Mouse (Mus musculus): ENCODE data around the gene Ccdc78.
"Not testable (repeated sequence)": the region's sequence is repeated elsewhere in the genome, so short reads cannot be mapped to it uniquely, and the experiment has no call there.

Gene Ccdc78

DNA sequence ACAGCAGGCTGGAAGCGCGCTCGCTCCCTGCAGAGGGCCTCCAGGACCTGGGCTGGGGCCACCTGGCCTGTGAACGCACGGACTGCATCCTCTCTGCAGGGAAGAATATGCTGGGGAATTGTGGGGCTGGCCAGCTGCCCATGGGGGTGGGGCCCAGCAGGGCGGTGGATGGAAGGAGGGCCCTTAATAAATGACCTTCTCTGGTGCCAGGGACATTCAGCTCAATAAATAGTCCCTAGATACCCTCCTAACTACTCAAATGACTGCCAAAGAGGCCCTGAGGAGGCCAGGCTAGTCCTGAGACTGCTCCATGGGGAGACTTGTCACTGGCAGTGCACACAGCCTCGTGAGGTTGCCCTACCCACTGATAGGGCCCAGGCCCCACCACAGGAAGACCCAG lies 3.3 kb upstream of the Ccdc78 start:
- DNase-seq (ENCODE audit: low spot score in 2 of 2), result peak in 1 of 2 experiments; percentile 39

DNA sequence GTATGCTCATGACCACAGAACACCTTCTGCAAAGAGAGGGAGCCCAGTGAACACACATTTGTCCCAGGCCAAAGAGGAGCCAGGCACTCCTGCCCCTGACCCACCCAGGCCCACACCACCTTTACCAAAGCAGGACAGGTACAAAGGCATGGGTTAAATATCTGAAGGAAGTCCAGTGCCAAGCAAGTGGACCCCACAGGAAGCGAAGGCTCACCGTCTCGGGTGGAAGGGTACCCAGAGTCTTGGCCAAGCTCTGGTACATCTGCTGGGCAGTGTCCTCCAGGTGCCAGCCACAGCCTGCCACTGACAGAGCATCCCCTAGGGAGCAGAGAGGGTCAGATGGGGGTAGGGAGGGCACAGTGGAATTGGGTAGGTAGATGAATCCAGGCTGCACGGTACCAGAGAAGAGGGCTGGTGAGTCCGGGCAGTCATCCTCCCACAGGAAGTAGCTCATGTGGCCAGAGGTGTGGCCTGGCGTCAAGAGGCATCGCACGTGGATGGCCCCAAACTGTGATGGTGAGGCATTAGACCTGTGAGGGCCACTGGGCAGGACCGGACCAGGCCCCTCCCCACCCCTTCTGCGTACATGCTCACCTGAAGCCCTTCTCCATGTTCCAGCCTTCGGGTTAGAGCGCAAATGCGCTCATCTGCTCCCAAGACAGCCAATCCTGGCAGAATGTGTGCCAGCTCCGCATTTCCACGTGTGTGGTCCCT lies 2.4 kb upstream of the Ccdc78 start:
- peak in 1 of 2 experiments; percentile 52 for DNase-seq (ENCODE audit: low spot score in 2 of 2)

DNA sequence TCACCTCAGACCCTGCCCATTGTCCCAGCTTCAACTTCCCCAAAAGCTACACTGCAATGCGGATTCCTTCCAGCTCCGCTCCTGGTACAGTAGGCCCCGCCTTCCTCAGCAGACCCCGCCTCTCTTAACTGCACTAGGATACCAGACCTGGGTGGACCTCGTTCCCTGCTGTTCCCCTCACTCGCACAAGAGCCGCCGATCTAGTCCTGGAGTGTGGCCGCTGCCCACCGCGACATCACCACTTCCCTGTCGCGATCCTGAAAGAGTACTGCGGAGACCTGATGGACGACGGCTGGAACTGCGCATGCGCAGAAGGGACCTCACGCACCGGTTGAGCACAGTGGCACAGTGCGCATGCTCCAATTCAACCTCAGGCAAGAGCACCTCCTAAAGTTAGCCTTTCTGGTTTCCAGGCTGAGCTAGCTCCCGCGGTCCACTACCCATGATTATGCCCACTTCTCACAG lies 1.1 kb upstream of the Ccdc78 start, which contains the start of gene Haghl:
TSS of gene Haghl (minus strand) at position 393 of the 465 bp plus-strand sequence.
- peak; percentile 97 to 98 for DNase-seq (ENCODE audit: low spot score in 2 of 2)

DNA sequence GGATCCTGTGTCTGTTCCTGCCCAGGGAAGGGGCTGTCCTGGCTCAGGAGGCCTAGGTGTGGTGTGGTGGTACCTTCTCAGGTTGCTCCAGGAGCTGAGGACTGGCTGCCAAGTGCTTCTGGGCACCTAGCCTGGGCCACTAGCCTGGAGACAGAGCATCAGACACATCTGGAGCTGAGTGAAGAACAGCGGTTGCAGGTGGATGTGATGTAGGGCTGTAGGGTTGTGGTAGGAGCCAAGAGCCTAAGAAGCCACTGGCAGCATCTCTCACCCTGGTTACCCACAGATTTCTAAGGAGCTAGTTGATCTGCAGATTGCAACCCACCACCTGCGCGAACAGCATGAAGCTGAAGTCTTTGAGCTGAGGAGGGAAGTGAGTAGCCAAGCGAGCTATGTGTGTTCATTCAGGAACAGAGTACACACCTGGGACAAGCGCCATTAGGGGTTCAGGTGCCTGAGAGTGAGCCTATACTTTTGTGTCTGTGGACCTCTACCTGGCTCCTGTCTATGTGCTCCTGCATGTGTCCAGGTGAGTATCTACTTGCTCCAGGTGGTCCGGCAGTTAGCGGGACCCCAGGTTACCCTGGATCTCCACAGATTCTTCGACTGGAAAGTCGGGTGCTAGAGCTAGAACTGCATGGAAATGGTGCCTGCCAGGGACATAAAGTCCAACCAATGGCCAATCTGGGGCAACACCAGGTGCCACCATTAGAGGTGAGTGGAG lies 563 bp downstream of the Ccdc78 start:
- DNase-seq (ENCODE audit: low spot score in 2 of 2), result no peak

DNA sequence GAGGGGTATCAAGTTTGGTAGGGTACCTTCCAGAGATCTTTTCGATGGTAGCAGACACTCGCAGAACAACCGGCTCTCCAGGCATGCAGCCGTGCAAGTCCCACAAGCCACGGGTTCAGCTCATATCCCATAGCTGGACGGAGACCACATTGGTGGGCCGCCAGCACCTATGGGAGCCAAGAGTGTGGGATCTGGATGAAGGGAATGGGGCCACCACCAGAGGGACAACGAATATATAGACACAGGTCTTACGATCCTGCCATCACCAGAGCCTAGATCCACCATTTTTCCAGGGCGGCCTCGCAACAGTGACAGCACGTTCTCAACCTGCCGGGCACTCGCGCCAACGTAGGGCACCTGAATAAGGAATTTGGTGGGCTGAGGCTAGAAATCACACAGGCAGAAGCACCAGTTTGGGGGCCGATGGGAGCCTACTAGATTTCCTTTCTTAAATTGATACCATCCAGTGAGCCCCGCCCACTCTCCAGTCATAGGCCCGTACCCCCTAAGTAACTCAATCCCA lies 5.0 kb downstream of the Ccdc78 start:
- DNase-seq (ENCODE audit: low spot score in 2 of 2), result peak in 1 of 2 experiments; percentile 48

DNA sequence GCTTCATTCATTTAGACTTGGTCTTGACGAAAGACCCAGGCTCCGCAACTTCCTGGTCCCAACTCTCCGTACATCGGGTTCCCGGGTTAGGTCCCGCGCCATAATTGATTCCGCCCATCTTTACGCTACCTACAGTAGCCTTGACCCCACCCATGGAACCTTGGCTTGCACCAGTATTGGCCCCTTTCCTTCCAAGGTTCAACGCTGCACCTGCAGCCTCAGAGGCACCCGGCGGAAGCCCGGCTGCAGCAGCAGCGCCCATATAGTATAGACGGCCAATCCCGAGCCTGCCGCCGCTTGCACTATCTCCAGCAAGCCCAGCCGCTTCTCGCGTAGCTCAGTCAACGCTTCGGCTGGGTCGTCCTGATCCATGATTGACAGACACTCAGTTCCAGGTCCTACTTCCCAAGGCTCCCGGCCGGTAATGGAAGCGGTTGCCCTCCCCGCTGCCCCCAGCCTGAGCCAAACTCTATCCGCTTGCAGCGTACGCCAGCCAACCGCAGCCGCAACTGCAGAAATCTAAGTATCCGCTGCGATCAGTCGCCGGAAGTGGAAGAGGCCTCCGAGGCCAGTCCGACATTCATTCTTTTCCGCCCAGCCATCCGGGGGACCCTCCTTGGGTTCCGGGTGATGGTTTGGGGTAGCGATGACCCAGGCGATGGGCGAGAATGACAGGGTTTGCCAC lies 5.6 kb downstream of the Ccdc78 start:
- peak; percentile 89 to 92 for DNase-seq (ENCODE audit: low spot score in 2 of 2)

DNA sequence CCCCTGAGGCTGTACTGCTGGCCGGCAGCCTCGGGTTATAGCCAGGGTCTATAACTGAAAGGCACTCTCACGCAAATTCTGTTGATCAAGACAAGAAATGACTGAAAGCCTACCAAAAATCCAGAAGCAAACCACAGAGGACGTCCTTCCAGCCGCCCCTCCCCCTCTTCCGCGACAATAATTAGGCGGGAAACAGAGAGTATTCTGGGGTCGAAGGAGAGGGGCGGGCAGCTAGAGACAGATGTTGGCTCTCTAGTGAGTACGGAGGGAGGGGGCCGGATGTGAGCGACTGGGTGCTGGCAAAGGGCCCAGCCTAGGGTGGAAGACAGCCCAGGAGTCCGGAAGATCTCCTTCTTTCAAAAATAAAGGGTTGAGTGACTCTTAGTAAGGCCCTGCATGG lies 6.2 kb downstream of the Ccdc78 start, which contains the start of gene Fam173a:
TSS of gene Fam173a (minus strand) at position 287 of the 400 bp plus-strand sequence.
- DNase-seq (ENCODE audit: low spot score in 2 of 2), result peak; percentile 89 to 93

DNA sequence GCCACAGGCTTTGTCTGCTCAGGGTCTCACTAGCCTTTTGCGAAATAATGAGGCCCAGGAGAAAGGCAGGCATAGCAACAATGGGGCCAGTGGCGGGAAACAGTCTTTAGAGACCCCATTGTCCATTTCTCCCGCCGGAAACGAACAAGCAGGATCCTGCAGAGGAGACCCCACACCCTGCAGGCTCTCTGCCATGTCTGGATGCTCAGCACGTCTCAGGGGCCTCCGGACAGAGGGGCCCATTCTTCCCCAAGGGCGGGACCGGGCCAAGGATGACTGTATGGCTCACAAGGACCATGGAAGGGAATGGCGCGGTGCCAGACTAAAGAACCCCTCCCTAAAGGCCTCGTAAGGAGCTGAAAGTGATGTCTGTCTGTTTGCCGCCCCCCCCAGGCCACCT lies 7.8 kb downstream of the Ccdc78 start:
- peak; percentile 61 to 73 for DNase-seq (ENCODE audit: low spot score in 2 of 2)

DNA sequence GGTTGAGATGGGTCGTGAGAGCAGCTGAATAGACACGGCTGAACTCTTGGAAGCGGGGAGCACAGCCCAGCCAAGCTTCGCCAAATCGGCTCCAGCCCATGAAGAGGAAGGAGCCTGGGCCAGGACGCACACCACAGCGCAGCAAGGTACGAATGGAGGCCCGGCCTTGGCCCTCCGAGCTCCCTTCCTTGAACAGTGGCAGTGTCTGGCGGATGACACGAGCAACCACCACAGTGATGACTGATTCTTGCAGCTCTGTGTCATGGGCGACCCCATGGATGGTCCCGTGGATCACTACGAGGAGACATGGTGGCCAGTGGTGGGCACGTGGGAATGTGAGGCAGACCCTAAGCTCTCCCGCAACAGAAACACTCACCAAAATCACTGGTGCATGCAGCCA lies 8.6 kb downstream of the Ccdc78 start:
- DNase-seq (ENCODE audit: low spot score in 2 of 2), result no peak

DNA sequence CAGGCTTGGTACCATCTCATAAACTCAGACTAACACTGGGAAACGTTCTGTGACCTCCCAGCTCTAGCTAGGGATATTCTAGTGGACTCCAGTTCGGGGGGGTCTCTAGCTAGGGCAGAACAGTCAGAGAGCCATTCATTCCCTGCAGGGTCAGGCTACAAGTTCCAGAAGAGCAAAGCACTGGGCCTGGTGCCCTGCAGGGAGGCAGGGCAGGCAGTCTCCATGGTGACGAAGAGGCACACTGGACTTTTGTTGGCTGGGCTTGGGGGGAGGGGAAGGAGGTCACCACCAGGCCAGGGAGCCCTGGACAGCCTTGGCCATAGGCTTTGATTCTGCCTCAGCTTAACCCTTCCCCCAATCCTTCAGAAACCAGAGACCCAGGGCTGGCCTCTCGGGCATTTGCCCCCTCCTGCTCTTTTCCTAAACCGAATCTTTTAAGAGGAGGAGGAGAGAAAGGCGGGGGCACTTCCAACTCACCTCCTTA lies 9.3 kb downstream of the Ccdc78 start, which contains the start of gene AC134908.4:
TSS of gene AC134908.4 (minus strand) at position 51 of the 484 bp plus-strand sequence.
- peak; percentile 83 to 85 for DNase-seq (ENCODE audit: low spot score in 2 of 2)

DNA sequence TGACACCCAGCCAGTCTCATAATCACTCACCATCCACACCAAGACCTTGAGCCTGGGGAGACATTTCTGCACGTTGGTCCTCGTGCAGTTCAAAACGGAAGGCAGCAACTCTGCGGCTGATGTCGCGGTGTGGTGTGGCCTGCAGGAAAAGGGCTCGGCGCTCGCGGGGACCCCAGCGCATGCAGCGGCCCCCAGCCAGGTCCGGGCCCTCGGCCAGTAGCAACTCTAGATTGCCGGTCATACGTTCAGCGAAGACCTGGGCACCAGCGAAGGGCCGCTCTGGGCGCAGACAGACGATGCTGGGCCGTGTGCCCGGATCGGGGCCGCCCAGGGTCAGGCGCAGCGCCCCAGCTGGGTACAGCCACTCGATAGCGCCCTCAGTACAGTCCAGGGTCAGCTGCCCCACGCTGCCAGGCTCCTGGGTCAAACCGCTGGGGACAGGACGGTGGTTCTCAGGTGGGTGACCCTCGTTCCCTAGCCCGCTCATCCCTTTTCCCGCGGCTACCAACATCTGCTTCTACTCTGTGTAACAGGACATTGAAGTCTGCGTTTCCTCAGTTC lies 9.9 kb downstream of the Ccdc78 start:
- DNase-seq (ENCODE audit: low spot score in 2 of 2), result peak; percentile 58 to 61

DNA sequence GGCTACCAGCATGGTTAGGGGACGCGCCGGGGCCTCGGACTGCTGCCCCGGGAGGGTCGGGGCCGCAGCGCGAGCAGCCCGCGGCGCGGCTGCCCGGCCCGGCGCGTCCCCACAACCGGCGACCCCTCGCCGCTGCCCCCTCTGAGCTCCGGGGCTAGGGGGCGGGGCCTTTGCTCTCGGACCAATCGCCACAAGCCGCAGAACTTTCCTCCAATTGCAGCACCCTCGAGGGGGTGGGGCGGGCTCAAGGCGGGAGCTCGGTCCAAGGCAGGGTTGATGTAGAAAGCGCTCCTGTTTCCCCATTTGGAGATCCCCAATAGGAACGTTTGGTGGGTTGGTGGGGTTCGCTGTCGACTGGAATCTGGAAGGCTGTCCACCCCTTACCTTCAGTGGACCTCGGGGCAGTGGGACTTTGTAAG lies 10.6 kb downstream of the Ccdc78 start, which contains the start of gene Metrn:
TSS of gene Metrn (minus strand) at position 186 of the 419 bp plus-strand sequence.
- peak; percentile 90 to 92 for DNase-seq (ENCODE audit: low spot score in 2 of 2)

DNA sequence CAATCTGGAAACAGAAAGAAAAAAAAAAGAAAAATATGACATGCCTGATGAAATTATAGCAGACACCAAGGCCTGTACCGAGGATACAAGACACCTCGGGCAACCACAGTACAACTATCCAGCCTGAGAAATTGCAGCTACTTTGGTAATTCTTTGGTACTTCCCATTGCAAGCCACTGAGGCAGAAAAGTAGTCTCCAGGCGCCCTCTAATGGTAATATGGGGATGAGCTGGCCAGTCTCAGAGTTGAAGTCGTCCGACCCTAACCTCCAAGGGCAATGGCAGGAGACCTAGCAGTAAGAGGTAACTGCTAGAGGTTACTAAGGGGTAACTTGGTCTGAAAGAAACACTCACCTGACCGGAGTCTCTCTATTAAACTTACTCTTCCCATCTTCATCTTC lies 14.6 kb downstream of the Ccdc78 start:
- peak; percentile 75 to 76 for DNase-seq (ENCODE audit: low spot score in 2 of 2)

DNA sequence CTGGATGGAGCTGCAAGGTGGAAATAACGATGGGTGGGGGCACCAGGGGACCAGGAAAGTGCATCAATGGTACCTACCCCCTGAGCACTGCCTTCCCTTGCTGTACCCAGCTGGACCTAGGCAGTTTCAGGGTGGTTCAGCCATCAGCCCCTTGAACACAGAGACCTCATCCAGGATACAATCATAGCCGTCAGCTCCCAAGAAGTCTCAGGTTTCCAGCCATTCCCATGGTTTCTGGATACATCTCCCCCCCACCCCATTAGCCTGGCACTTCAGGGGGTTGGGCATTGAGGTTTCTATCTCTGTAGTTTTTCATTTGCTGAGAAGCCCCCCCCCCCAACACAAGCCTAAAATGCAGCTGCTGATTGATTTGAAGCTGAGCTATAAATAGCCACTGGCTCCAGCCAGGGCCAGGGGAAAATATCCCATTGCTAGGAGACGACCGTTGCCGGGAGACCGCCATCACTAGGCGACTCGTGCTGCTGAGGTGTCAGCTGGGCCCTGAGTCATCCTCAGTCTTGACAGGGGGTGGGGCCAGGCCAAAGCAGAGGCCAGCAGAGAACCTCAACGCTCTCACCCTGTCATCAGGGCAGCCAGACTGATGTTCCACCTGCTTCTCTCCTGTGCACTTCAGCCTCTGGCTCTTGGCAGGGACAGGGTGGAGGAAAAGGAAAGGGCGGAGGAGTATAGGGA lies 16.6 kb downstream of the Ccdc78 start:
- peak; percentile 91 to 96 for DNase-seq (ENCODE audit: low spot score in 2 of 2)

DNA sequence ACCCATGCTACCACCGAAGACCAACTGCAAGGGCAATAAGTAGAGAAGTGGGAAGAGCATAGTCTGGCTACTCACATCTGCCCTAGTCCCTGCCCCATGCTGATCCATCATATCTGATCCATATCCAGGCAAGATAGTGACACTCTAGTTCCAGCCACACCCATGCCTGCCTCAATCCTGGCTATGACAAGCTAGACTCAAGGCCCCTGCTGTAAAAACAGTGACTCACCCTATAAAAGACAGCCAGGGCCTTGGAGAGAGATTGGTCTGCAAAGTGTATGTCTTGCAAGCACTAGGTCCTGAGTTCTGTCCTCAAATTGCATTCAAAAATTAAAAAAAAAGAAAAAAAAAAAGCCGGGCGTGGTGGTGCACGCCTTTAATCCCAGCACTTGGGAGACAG lies 20.1 kb downstream of the Ccdc78 start:
- DNase-seq (ENCODE audit: low spot score in 2 of 2), result no peak

DNA sequence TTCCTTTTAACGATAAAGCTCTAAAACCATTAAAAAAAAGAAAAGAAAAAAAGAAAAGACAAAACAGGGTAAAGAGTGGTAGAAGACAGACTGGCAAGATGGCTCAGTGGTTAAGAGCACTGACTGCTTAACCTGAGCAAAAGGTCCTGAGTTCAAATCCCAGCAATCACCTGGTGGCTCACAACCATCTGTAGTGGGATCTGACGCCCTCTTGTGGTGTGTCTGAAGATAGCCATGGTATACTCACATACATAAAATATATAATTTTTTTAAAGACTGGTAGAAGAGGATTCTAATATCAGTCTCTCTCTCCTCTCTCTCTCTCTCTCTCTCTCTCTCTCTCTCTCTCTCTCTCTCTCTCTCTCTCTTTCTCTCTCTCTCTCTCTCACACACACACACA lies 21.1 kb downstream of the Ccdc78 start:
- DNase-seq (ENCODE audit: low spot score in 2 of 2), result not testable (repeated sequence)

DNA sequence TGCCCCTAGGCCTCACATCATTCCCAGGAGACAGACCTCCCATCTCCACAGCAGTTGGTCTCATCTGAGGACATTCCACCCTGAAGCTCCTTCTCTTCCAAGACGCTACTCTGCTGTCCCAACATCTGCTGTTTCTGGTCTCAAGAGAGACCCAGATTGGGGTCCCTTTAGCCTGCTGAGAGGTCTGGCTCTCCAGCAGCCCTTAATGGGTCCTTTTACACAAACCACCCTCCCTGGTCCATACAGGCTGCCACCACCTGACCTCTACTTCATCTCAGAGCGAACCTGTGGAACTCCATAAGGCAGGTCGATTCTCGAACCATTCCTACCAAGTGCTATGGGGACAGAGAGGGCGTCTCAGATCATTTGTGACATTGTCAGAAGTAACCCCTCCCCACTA lies 21.6 kb downstream of the Ccdc78 start:
- DNase-seq (ENCODE audit: low spot score in 2 of 2), result peak in 1 of 2 experiments; percentile 45

DNA sequence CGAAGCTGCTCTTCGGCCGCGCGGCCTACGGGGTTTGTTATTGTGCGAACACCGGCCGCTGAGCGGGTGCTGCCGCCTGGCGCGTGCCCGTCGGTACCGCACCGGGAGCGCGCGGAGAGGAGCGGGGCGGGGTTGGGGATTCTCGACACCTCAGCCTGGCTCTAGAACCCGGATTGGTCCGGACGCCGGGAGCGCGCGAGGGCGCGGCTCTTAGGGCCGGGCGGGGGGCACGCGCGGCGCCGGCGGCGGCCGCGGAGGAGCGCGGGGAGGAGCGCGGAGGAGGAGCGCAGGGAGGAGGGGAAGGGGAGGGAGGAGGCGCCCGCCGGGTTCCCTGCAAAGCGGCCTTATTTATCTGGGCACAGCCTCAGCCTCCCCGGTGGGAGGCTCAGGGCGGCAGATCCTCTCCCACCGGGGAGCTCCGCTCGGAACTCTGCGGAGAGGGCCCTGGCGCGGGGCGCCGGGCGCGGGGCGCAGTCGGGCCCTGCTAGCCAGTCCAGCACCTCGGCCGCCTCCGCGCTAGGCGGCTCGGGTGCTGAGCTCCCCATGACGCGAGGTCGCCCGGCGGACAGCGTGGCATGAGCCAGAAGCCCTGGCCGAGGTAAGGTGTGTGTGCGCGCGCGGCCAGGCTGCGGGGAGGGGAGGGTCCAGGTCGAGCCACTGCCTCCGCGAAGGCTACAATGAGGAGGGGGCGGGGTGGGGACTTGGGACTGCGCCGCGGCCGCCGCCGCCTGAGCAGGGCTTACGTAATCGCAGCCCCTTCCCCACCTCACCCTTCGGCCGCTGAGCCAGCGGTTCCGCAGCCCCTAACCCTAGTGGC lies 22.6 kb downstream of the Ccdc78 start, which contains the start of gene Fbxl16:
TSS of gene Fbxl16 (plus strand) at position 297 of the 817 bp plus-strand sequence.
- peak; percentile 94 to 95 for DNase-seq (ENCODE audit: low spot score in 2 of 2)

DNA sequence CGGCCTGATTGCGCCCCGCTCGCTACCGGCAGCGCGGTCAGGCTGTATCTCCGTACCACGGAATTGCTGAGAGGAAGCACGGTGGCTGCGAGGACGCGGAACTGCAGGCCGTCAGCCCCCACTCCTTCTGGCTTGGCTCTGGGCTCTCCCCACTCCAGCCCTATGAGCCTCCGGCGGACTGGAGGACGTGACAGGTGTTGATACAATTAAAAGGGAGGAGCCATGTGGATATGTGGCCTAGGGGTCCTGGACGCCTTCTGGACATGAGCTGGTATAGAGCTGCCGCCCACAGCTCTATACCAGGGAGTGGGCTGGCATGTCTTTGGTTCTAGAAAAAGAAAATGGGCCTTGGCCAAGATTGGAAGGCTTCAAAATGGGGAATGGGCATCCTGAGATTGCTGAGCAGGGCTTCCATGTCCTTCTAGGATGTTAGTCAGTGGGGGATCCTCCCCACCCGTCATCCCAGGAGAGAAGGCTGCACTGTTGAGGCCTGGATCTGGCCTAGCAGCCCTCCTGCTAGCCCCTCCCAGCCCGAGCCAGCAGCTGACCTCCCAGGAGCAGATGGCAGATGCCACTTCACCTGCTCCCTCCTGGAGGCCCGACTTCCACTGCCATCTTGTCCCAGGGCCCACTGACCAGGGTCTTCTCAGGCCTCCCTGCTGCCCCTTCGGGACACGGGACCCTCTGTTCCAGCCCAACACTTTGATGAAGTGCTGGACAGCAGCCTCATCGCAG lies 23.4 kb downstream of the Ccdc78 start:
- peak in 1 of 2 experiments; percentile 70 for DNase-seq (ENCODE audit: low spot score in 2 of 2)

All from right cerebral cortex, postnatal 10 days (tissue).